Mouse (Mus musculus): ENCODE data around the gene Smco3.

Gene Smco3

DNA sequence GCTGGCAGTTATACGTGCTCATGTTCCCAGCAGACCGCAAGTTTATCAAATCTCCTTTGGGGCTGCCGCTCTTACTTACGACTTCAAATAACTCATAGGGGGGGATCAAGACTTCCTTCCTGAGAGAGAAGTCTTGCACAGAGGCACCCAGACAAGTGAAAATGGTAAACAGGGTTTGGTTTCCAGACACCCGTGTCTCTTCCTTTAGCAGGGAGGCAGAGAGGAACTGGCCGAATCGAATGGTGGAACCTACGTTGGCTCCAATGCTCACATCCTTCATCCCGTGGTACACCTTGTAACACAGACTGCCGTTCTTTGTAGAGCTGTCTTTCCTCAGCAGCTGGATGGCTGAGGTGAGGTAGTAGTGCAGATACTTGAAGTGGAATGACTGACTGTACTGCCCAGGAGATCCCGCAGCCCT is 19.1 kb upstream of the Smco3 start:
- DNase-seq (ENCODE audit: low read depth, low spot score), result peak; percentile 41
- no peaks in the 10 kb centered on the region for H3K27me3 ChIP-seq (ENCODE audit: control insufficient read depth, insufficient read depth, low read length, poor library complexity, severe bottlenecking)

DNA sequence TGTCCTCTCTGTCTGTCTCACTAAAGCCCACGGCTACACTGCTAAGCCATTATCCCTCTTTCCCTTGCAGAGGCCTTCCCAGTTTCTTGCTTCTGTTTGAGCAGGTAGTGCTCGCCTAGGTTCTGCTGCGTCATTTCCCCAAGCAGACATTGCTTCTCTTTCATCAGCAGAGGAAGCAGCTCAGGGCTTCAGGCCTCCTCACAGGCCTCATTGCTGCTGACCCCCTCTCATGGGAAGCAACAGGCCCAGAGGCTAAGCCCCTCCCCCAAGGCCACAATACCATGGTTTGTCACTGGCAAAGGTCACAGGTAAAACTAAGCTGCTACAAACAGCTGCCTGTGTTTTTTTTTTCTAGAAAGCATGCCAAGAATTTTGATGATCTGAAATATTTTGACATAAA is 17.5 kb upstream of the Smco3 start:
- Histone ChIP-seq H3K36me3 (ENCODE audit: control insufficient read depth, insufficient read depth, low read length, poor library complexity, severe bottlenecking) (no peaks in the 10 kb centered on the region), H3K27me3 (ENCODE audit: control insufficient read depth, insufficient read depth, low read length, poor library complexity, severe bottlenecking) (no peaks in the 10 kb centered on the region)
- no peak for DNase-seq (ENCODE audit: low read depth, low spot score)

More for the DNA sequence above, 19.1 kb upstream of the Smco3 start:
- H3K36me3 ChIP-seq (ENCODE audit: control insufficient read depth, insufficient read depth, low read length, poor library complexity, severe bottlenecking), result no peaks in the 10 kb centered on the region

DNA sequence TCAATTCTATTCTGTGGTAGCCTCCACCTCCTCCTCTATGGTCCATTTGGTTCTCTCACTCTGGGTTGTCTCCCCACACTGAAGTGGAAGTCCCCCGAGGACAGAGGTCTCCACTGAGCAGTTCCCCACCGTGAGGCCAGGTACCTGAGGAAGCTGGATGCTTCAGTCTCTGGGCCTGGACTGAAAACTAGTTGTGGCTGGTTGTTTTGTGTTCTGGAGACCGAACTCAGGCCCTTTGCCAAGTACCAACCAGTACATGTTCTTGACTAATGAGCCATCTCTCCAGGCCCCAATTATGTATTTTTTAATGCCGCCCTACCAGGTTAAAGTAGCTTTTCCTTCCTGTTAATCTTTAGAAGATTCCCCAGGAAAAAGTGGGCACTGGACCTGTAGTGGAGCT is 17.1 kb upstream of the Smco3 start:
- Histone ChIP-seq H3K36me3 (ENCODE audit: control insufficient read depth, insufficient read depth, low read length, poor library complexity, severe bottlenecking) (no peaks in the 10 kb centered on the region), H3K27me3 (ENCODE audit: control insufficient read depth, insufficient read depth, low read length, poor library complexity, severe bottlenecking) (no peaks in the 10 kb centered on the region)
- DNase-seq (ENCODE audit: low read depth, low spot score), result no peak

DNA sequence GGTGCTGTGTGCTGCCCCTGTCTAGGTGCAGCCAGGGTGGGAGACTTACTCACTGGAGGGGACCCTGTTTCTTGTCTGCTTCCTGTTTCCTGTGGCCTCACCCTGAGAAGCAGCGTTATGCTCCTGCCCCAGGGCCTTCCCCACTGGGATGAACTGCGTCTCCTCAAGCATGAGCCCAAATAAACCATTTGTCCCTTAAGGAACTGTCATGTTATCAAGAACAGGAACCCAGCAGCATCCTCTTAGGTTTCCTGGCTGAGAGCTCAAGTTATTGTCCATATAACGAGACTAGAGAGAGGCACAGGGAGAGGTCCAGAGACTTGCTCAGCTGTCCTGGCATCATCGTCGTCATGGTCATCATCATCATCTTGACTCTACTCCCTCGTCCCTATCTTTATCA is 15.0 kb upstream of the Smco3 start:
- no peaks in the 10 kb centered on the region for H3K36me3 ChIP-seq (ENCODE audit: control insufficient read depth, insufficient read depth, low read length, poor library complexity, severe bottlenecking)
- H3K27me3 ChIP-seq (ENCODE audit: control insufficient read depth, insufficient read depth, low read length, poor library complexity, severe bottlenecking), result no peaks in the 10 kb centered on the region
- DNase-seq (ENCODE audit: low read depth, low spot score), result no peak

DNA sequence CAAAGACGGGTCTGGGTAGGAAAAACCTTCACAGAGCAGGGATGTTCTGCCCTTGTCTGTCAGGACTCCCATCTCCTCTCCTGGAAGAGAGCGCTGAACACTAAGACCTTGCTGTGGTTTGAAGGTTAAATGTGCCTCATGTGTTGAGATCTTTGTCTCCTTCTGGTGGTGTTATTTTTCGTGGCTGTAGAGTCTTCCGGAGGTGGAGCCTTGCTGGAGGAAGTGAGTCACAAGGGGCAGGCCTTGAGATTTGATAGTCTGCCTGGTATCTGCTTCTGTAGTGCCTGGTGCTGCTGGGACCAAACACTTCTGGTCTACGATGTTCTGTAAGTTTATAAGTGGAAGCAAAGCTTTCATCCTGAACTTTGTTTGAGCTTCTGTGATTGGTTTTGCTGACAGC is 13.7 kb upstream of the Smco3 start:
- DNase-seq (ENCODE audit: low read depth, low spot score), result no peak

DNA sequence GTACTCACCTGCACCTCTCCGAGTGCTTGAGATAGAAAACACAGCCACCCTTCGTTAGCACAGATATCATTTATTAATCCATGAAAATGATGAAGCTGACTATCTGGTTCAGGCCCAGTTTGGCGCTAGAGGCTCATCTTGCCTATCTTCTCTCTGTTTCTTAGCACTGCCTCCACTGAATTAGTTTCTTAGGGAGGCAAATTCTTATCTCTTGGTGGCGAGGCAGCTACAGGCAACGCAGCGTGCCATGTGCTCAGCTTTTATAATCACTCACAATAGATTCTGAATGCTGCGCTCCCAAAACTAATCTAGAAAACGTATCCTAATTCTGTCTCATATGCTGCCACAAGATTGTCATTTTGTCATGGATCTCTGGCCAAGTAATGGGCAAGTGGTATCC is 13.1 kb upstream of the Smco3 start:
- H3K27me3 ChIP-seq (ENCODE audit: control insufficient read depth, insufficient read depth, low read length, poor library complexity, severe bottlenecking), result no peaks in the 10 kb centered on the region
- no peak for DNase-seq (ENCODE audit: low read depth, low spot score)
- no peaks in the 10 kb centered on the region for H3K36me3 ChIP-seq (ENCODE audit: control insufficient read depth, insufficient read depth, low read length, poor library complexity, severe bottlenecking)

More for the DNA sequence above, 13.7 kb upstream of the Smco3 start:
- no peaks in the 10 kb centered on the region for H3K36me3 ChIP-seq (ENCODE audit: control insufficient read depth, insufficient read depth, low read length, poor library complexity, severe bottlenecking)
- H3K27me3 ChIP-seq (ENCODE audit: control insufficient read depth, insufficient read depth, low read length, poor library complexity, severe bottlenecking), result no peaks in the 10 kb centered on the region

DNA sequence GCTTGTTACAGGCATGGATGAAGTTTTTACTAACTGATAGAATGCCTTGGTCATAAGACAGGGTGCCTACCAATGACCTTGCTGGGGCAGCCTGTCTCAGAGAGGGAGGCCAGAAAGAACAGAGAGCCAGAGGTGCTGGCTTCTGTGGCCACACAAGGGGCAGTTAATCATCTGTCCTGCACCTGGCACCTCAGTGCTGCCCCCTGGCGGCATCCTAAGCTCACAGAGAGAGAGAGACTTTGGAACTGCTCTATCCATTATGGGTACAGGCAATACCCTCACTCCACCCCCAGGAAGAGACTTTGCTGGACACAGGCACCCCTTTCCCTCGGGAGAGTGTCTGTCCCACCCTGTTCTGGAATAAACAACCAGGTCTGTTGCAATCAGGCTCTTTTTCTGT is 12.5 kb upstream of the Smco3 start:
- Histone ChIP-seq H3K27me3 (ENCODE audit: control insufficient read depth, insufficient read depth, low read length, poor library complexity, severe bottlenecking) (no peaks in the 10 kb centered on the region), H3K36me3 (ENCODE audit: control insufficient read depth, insufficient read depth, low read length, poor library complexity, severe bottlenecking) (no peaks in the 10 kb centered on the region)
- DNase-seq (ENCODE audit: low read depth, low spot score), result peak; percentile 77

DNA sequence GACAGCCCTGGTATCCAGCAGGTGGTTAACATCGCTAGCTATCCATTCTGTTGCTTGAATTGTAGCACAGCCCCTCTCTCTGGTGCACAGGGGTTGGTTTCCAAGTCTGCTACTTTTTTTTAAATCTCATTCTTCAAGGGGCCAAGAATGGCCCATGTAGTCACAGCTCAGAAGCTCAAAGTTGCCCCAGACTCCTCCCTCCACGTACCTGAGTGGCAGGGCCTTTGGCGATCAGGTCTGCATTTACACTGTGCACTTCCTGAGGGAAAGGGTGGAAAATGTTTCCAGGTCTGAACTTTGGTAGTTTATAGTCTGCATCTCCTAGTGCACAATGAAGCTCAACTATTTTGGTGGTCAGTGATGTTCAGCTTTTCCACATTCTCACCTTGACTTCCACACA is 12.0 kb upstream of the Smco3 start:
- no peaks in the 10 kb centered on the region for H3K27me3 ChIP-seq (ENCODE audit: control insufficient read depth, insufficient read depth, low read length, poor library complexity, severe bottlenecking)
- H3K36me3 ChIP-seq (ENCODE audit: control insufficient read depth, insufficient read depth, low read length, poor library complexity, severe bottlenecking), result no peaks in the 10 kb centered on the region
- DNase-seq (ENCODE audit: low read depth, low spot score), result no peak

DNA sequence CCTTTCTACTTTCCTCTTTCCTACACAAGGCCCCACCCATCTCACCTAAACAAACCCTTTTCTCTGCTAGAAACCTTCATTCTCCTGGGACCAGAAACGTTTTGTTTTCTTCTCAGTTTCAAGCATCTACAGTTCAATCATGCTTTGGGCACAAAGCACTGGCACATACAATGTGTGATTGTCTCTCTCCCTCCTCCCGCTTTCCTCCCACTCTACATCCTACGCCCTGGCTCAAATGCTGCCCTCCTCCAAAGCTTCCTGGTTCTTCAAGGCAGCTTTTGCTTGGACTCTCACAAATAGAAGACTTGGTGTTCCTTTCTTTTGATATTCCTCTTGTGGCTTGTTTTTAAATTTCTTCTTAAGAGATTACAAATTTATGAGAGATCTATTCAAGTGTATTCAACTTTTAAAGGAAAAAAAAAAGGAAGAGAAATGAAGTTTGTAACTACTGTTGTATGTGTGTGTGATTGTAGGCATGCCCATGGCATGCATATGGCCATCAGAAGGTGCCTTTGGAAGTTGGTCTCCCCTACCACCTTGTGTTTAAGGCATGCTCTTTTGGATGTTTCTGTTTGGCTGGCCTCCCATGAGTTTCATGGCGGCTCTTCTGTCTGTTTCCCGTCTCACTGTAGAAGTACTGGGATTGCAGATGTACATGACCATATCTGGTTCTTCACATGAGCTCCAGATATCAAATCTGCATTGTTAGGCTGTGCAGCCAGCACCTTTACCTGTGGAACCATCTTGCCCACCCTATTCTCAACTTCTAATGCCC is 10.6 kb upstream of the Smco3 start:
- no peaks in the 10 kb centered on the region for H3K36me3 ChIP-seq (ENCODE audit: control insufficient read depth, insufficient read depth, low read length, poor library complexity, severe bottlenecking)
- H3K27me3 ChIP-seq (ENCODE audit: control insufficient read depth, insufficient read depth, low read length, poor library complexity, severe bottlenecking), result no peaks in the 10 kb centered on the region
- DNase-seq (ENCODE audit: low read depth, low spot score), result no peak

DNA sequence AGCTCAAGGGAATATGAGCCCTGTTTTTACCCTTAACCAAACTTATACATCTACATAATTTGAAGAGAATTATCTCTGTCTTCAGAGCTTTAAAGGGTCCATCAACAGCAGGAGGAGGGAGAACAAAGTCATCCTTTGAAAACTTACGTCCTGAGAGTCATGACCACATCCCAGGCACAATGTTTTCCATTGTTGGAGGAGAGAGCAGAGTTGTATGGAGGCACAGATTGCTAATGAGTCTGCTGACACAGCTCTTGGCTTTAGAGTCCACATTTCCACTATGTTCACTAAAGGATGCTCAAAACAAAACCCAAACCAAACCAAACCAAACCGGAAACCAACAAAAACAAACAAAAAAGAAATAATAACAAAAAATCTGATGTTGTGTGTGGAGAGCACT is 9.7 kb upstream of the Smco3 start:
- DNase-seq (ENCODE audit: low read depth, low spot score), result no peak
- no peaks in the 10 kb centered on the region for H3K27me3 ChIP-seq (ENCODE audit: control insufficient read depth, insufficient read depth, low read length, poor library complexity, severe bottlenecking)

DNA sequence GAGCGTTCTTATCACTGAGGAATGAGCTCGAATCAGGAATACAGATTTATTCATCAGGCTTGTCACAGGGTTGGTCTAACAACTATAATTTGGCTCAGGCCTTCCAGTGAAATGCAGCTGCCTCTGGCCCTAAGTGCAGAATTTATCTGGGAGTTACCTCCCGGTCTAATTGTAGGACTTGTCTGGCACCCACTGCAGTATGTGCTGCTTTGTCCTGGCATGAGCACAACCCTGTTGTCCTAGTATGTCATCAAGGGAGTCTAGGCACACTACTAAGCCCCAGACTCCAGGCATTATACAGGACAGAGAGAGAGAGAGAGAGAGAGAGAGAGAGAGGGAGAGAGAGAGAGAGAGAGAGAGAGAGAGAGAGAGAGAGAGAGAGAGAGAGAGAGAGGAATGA is 2.1 kb upstream of the Smco3 start:
- Histone ChIP-seq H3K27me3 (ENCODE audit: control insufficient read depth, insufficient read depth, low read length, poor library complexity, severe bottlenecking) (no peaks in the 10 kb centered on the region), H3K36me3 (ENCODE audit: control insufficient read depth, insufficient read depth, low read length, poor library complexity, severe bottlenecking) (no peaks in the 10 kb centered on the region)
- no peak for DNase-seq (ENCODE audit: low read depth, low spot score)

More for the DNA sequence above, 9.7 kb upstream of the Smco3 start:
- no peaks in the 10 kb centered on the region for H3K36me3 ChIP-seq (ENCODE audit: control insufficient read depth, insufficient read depth, low read length, poor library complexity, severe bottlenecking)

DNA sequence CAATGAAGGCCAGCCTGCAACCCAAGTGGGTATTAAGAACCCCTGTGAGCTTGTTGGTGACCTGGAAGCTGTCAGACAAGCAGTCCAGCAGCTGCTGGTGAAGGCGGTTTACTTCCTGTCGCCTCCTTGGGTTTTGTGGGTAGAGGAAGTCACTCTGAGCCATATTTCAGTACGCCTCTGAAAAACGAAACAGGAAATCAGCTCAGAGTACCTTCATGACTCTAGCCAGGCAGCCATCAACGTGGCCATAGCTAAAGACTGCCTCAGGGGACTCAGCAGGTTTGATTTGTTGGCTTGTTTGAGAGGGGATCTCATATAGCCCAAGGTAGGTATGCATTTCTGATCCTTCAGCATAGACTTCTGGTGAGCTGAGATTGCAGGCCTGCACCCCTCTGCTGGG is 3.5 kb downstream of the Smco3 start:
- DNase-seq (ENCODE audit: low read depth, low spot score), result peak; percentile 63
- H3K36me3 ChIP-seq (ENCODE audit: control insufficient read depth, insufficient read depth, low read length, poor library complexity, severe bottlenecking), result no peaks in the 10 kb centered on the region
- H3K27me3 ChIP-seq (ENCODE audit: control insufficient read depth, insufficient read depth, low read length, poor library complexity, severe bottlenecking), result no peaks in the 10 kb centered on the region

DNA sequence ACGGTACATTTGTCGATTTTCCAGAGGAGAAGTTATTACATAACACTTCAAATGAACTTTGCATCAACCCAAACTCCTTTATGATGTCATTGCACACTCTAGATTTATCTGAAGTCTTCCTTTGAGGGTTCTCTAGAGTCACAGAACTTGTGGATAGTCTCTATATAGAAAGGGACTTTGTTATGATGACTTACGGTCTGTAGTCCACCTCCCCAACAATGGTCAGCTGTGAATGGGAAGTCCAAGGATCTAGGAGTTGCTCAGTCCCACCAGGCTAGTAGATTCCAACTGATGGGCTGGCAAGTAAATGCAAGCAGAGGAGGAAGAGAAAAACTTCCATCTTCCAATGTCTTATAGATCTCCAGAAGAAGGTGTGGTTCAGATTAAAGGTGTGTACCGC is 6.6 kb downstream of the Smco3 start:
- Histone ChIP-seq H3K36me3 (ENCODE audit: control insufficient read depth, insufficient read depth, low read length, poor library complexity, severe bottlenecking) (peaks cover 4% of the 10 kb centered on the region; the same call in 1 of the 2 replicates), H3K27me3 (ENCODE audit: control insufficient read depth, insufficient read depth, low read length, poor library complexity, severe bottlenecking) (no peaks in the 10 kb centered on the region)
- no peak for DNase-seq (ENCODE audit: low read depth, low spot score)

DNA sequence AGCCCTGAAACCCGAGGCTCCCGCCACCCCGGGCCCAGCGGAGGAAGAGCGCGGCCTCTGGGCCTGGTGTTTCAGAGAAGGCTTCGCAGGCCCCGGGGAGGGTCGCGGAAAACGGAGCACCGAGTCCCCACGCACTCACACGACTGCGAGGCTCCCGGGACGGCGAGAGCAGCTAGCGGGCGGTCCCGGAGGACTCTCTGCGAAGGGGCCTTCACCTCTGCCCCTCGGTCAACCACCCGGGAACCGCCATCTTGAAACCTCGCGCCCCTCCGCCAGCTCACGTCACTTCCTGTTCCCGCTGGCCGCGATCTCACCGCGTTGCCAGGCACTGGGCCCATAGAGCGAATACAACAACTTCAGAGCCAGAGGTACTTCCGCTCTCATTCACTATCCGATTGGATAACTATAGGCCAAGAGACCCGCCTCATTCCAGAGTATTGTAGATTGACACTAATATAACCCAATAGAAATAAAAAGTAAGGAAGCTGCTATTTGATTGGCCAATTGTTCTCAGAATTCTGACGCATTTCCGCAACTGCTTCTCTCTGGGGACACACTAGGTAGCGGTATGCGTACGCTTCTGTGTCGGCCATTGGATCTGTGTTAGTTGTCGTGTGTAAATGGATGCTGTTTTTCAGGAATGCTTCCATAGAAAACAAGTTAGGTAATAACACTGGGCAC is 7.2 kb downstream of the Smco3 start, which contains the start of gene Wbp11:
Gene Wbp11, minus strand, starts transcription at position 353 of the 681 bp plus-strand sequence.
- peak; percentile 98 for DNase-seq (ENCODE audit: low read depth, low spot score)
- no peaks in the 10 kb centered on the region for H3K27me3 ChIP-seq (ENCODE audit: control insufficient read depth, insufficient read depth, low read length, poor library complexity, severe bottlenecking)
- H3K36me3 ChIP-seq (ENCODE audit: control insufficient read depth, insufficient read depth, low read length, poor library complexity, severe bottlenecking), result peaks cover 4% of the 10 kb centered on the region; the same call in 1 of the 2 replicates

DNA sequence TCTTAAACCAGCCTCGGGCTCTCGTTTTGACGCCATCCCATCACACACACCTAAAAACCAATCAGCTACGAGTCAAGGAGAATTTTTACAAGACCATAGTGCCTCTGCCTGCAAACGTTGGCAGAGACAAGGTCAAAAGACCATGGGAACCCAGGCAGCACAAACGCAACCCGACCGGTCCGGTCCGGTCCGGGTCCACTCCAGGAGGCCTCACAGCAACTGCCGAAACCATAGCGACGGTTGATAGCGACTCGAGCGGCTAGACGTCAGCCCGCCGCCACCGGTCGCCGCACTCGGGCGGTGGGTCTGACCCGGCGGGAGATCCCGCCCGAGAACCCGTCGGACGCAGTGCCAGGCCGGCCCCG is 7.8 kb downstream of the Smco3 start, which contains the start of gene BC049715:
Gene BC049715, plus strand, starts transcription at position 111 of the 365 bp plus-strand sequence.
- no peak for DNase-seq (ENCODE audit: low read depth, low spot score)
- H3K27me3 ChIP-seq (ENCODE audit: control insufficient read depth, insufficient read depth, low read length, poor library complexity, severe bottlenecking), result no peaks in the 10 kb centered on the region
- H3K36me3 ChIP-seq (ENCODE audit: control insufficient read depth, insufficient read depth, low read length, poor library complexity, severe bottlenecking), result peaks cover 7% of the 10 kb centered on the region

Measured in splenic B cell, adult 2 months (primary cell).